Mouse (Mus musculus) retina, adult 2 months (tissue): Measurements from ENCODE around the gene Selenoh.
A peak's percentile ranks its signal among the peaks of the same experiment; 100 is the strongest.

ENCODE experiments used
- DNase-seq: peaks from one replicate; pipeline ENCODE4 v3.0.0-alpha.2; 2012; ENCODE audit warnings: low read depth, low spot score

Gene Selenoh

GRCm38 (mm10) chr2:84670569-84670933, at the start of gene Selenoh:
Gene Selenoh, minus strand, starts transcription at chr2:84670770.
- DNase-seq, result peak; percentile 60

DNA sequence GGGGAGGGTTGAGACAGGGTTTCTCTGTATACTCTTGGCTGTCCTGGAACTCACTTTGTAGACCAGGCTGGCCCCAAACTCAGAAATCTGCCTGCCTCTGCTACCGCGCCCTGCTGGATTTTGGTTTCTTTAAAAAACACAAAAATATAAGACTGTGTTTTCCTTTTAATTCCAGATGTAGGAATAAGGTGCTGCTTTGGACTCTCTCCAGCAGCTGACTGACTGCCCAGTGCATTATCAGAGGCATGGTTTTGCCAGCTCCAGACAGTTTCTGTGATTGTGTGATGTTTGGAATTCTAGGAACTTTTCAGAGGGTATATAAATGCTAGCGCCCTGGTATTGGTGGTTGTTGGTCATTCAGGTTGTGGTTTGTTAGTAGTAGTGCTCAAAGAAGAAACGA, 46.8 kb upstream of the Selenoh start:
- no peak for DNase-seq

DNA sequence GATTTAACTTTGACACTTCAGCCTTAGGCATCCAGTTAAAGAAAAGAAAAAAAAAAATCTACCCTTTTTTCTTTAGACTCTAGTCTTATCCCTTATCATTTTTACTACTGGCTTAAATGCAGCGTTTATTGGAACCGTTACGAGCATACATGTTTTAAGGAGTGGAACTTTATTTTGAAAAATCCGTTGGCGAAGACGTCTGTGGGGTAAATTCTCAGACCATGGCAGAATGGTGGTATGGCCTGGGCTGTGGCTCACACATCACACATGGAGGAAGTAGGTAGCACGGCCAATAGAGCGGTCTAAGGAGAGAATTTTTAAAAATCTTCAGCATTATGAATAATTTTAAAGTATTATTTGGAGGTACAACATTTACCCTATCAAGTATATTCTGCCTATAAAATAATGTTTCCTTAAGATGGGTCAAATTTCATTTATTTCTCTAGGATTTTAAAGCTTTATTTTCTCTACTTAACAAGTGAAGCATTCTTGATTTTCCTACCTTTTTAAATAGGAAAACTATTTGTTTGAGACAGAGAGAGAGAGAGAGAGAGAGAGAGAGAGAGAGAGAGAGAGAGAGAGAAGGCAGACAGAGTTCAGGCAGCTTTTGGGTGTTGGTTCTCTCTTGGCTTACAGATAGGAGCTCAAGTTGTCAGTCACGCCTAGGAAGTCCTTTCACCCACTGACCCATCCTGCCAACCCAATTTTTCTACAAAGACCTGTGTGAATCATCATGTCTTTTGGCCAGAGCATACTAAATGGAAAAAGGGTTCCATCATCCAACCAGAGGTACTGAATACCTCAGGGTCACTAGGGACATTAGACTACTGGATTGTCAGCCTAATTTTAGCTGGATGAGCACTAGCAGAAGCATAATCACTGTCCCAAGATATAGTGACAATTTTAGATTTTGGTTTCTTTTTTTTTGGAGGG, 46.1 kb upstream of the Selenoh start:
- DNase-seq, result no peak

- peak; percentile 93 for DNase-seq
Measured at GRCm38 (mm10) chr2:84715562-84716361, 45.2 kb upstream of the Selenoh start.

DNA sequence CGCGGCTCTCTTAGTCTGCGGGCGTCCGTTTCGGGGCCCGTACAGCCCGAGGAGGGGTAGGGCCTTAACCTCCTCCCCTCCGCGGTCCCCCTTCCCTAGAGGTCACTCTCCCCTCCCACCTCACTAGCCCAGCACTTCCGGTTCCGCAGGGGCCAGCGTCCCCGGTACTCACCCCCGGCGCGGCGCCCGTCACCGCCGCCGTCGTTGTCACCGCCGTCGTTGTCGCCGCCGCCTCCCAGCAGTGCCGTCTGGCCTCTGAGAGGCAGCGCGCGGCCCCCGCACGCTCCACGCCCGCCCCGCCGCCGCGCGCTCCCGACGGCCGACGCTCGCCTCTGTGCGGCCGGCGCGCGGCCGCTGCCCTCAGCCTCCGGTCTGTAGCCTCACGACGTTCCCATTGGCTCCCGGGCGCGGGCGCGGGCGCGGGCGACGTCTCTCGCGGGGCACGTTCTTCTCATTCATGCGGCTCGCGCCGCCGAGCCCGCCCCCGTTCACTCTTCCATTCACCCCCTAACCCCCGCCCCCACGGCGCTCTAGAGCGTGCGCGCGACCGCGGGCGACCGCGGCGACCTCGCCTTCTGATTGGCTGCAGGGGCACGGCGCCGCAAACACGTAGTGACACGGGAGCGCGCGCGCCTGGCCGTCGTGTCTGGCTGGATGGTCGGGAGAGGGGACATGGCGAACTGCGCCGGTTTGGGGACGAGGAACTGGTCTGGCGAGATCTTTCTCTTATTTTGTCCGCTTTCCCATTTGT, 44.4 kb upstream of the Selenoh start, which contains the start of gene Zdhhc5:
TSS of gene Zdhhc5 (minus strand) at position 370 of the 751 bp plus-strand sequence.
- peak; percentile 97 for DNase-seq

- DNase-seq, result no peak
Measured at GRCm38 (mm10) chr2:84714422-84714810, 43.8 kb upstream of the Selenoh start.

DNA sequence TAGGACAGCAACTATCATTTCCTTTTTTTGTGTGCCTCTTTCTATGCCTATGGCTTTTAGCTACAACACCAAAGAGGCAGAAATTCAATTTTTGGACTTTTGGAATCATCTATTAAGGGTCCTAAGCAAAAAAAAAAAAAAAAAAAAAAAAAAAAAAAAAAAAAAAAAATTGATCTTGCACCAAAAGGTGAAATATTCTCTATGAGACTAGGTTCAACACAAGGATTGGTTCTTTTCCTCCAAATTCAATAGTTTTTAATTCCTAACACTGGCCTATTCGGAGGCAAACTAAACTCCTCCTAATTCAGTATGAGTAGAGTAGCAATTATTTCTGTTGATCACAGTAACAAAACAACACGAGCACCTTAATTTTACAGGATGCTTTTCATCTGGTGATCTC, 41.3 kb upstream of the Selenoh start:
- no peak for DNase-seq

DNA sequence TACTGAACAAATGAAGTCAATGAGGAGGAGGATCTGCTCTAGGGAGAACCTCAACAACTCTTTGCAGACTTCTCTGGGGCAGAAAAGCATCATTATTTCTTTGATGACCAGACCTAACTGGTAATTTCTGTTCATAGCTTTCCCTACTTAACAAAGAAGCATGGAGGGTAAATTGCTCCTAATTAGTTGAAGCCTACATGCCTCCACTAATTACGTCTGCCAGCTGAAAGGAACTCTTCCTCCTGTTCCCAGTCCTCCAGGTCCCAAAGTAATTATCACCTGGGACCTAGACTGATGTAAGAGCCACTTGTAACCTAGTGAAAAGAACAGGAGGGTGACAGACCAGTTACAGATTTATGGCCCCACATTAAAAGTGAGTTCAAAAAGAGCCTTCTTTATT, 37.0 kb upstream of the Selenoh start:
- no peak for DNase-seq

- DNase-seq, result no peak
Measured at GRCm38 (mm10) chr2:84705295-84705694, 34.7 kb upstream of the Selenoh start.

DNA sequence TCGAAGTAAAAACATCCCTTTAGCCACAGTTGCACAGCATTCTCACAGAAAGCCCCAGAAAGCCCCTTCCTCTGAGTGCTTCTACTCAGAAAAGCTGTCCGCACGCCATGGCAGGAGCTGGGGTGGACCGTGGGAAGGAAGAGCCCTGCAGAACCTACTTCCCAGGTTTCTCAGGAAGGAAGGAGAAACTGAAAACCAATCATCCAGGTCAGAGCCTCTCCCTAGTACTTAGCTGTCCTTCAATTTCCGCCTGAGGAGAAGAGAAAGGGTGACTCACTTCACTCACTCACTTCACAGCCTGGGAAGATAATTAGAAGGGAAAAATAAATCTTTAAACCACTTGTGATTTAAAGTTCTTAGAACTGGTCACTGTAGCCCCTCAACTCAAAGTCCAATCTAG, 33.8 kb upstream of the Selenoh start:
- no peak for DNase-seq

DNA sequence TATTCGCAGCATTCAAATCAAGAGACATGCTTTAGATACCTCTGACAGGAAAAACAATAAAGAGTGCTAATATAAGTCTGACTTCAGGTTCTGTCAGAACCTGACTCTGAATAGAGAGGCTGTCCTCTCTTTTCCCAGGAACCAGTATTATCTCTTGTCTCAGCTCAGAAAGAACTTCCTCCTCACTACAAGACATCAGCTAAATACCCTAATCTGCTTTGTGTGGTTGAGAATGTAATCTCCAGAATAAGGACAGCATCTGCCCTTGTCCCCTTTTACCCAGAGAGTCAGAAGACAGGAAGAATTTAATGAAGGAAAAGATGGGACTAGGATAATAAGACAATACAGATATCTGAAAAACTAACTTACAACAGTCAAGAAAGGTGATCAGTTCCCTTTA, 32.9 kb upstream of the Selenoh start:
- peak; percentile 58 for DNase-seq

DNA sequence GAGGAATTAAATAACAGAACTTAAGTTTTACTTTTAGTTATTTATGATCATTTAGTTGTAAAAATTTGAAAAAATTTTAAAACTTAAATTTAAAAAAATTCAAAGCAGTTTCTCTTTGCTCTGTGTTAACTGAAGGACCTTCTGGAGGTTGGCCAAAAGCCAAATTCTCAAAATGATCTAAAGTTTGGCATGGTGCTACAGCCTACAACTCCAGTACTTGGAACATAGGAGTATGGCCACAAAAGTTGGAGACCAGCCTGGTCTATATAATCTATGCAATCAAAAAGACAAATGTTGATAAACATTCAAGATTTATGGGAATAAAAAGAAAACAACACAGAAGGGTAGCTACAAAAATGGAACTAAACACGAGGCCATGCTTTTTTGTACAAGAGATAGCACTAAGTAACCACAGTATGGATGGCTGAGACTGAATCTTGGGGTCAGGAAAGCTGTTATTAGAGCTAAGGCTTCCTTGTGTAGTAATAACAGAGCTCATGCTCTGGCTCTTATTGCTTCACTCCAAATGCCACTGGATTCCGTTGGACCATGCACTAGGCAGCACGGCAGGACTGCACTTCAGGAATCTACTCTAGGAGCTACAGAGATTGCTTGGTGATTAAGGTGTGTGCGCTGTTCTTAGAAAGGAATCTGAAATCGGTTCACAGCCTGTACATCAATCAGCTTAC, 24.6 kb upstream of the Selenoh start:
- no peak for DNase-seq

DNA sequence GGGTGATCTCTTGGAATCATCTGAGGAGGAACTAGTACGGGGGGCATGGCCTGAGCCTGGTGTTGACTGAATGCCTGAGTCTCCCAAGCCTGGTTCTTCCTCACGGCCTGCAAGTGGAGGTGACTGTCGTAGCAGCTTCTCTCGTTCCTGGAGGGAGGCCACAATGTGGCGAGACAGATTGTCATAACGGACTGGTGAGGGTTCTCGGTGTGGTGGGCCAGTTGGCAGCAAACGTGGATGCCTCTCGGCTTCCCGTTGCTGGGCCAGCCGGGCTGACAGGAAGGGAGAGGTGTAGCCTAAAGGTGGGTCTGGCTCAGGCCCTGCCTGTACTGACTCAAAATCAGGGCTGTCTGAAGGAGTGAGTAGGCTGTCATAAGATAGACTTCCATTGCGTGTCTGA, 19.5 kb upstream of the Selenoh start:
- DNase-seq, result no peak

DNA sequence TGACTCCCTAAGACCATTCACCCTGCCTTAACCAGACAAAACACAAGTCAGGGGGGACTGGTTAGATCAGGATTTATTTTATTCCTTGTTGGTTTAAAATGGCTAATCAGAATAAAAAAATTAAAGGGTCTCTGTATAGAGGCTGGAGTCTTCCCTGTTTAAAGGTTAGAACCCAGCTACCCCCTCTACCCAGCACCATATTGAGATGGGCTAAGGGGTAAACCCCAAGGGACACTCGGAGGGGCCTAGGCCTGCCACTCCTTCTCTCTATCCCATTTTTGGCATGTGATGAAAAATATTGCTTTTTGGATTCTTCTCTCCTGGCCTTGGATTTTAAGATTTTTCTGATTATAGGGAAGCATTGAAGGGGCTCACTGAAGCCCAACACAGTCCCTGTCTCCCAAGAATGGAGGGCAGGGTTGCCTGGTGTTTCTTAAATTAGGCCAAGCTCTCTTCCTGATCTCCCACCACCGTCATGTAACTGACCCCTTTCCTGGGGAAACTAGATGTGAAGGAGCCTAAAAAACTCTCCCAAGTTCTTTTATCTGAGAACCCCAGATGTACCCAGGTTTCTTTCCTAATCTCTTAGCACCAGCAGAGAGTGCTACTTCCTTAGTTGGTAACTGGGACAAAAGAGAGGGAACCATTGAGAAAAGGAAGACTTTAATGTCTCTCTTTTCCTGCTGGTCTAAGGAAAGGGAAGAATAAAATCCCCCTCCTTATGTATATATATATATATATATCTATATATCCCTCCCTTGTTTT, 17.7 kb upstream of the Selenoh start:
- DNase-seq, result no peak

- DNase-seq, result no peak
Measured at GRCm38 (mm10) chr2:84682605-84683183, 12.1 kb upstream of the Selenoh start.

- no peak for DNase-seq
Measured at GRCm38 (mm10) chr2:84679016-84679415, 8.4 kb upstream of the Selenoh start, which contains the start of gene Tmx2. Gene Tmx2, minus strand, starts transcription at chr2:84679140.

DNA sequence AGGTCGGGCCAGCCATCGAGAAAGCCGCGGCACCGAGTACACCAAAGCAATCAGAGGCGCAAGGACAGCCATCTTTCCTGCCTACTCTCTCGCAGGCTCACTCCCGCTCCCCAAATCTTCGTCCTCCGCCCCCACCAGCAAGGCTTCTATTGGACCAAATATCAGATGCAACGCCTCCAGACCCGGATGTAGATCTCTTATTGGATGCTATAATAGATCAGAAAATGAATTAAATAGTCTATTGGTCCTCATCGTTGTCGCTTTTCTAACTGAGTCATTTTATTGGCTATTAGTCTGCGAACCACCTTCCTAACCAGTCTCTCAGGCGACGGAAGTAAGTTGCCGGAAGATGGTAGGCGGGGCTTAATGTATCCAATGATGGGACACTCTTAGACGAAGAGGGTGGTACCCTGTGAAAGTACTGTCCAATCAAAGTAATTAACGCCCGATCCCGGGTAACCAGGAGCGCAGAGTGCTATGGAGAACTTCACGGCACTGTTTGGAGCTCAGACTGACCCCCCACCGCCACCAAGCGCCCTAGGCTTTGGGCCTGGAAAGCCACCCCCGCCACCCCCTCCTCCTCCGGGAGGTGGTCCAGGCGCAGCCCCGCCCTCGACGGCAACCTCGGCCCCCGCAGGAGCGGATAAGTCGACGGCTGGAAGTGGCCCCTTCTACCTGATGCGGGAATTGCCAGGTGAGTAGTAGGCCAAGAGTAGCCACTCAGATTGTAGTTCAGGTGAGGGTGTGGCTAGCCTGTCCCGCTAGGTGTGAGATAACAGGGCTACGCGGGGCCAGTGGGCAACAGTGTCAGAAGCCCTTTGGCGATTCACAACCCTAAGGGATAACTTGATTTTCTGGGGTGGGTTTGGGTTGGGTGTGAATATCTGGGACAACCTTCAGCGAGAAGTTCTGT, 7.7 kb upstream of the Selenoh start, which contains the start of the genes Gm28635 and Med19:
TSS of gene Gm28635 (minus strand) at position 74 of the 913 bp plus-strand sequence.
TSS of gene Med19 (plus strand) at position 435 of the 913 bp plus-strand sequence.
- peak; percentile 99 for DNase-seq

DNA sequence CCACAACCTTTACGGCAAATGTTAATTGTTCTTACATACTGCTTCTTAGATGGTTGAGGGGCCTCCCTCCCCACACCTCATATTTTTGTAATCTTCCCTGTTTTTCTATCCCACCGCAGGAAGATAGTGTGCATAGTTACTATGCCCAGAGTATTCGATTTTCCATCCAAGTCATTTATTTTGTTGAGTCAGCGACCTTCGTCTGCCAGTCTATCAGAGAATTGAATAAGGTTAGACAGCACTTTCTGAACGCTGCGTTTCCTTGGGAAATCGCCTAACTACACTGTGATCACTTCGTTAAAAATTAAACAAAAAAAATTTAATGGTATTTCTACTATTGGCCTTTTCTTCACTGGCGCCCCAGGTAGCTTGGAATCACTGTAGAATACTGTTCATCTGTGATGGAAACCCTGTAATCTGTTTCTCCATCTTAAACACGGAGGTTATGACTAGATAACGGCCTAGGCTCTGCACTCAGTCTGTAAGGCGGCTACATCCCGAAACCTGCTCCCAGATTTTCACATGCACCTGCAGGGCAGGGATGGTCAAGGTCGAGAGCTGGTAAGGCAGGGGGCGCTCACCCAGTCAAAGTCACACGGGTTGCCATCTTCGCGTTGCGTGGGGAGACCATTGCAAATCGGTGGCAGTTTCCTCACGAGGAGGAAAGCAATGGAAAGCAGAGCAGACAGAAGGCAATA, 6.8 kb upstream of the Selenoh start:
- no peak for DNase-seq
